Mouse (Mus musculus) B cell, adult 62 days (primary cell): ENCODE data around the gene Hsd17b11. TPM values are rescaled to one million over a fixed set of nuclear protein-coding genes. Genes with fewer than 3 reads are reported as not detected.

Source experiments
- total RNA-seq: library from RNA; stranded (reverse); gene quantifications from 4 replicates; pipeline ENCODE4 v1.2.4, GENCODE M21; 2023

Hsd17b11 gene
- total RNA-seq = 38.5 to 43.3 TPM (median 40.7 TPM) in 4 replicates

GRCm38 (mm10) chr5:104021597-104022378 lies at the start of gene Hsd17b11:
Gene Hsd17b11, minus strand, starts transcription at chr5:104021919.

GRCm38 (mm10) chr5:104046256-104047199 lies 24.8 kb upstream of the Hsd17b11 start, which contains the start of gene Nudt9:
Gene Nudt9, plus strand, starts transcription at chr5:104046306.

DNA sequence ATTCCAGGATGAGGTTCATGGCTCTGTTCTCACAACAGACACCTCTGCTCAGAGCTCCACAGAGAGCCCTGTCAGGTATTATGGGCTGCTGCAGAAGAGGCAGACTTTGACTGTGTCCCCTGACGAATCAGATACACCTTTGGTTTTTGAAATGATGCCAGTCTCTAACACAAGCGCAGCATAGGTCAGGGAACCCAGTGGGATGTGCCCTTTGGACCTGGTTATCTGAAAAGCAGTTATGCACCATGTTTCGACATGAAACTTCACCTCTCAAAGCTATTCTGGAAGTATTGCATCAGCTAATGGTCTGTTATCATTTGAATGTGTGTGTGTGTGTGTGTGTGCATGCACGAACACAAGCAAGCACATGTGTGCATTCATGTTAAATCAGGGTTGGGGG lies 44.4 kb downstream of the Hsd17b11 start, which contains the start of gene Hsd17b13:
TSS of gene Hsd17b13 (minus strand) at position 114 of the 400 bp plus-strand sequence.

Other genes starting within 250 kb of the Hsd17b11 start
- 1.8 to 3.1 TPM (median 2.0 TPM) in 4 replicates for gene Klhl8, start 110.7 kb downstream of the Hsd17b11 start, total RNA-seq
- gene Hsd17b13, start 44.5 kb downstream of the Hsd17b11 start, total RNA-seq = 0.72 TPM in 1 of 4 replicates, not detected in the others
- gene Nudt9, start 24.4 kb upstream of the Hsd17b11 start, total RNA-seq = 43.0 to 55.5 TPM (median 47.8 TPM) in 4 replicates
- gene Gm17660, start 55.7 kb upstream of the Hsd17b11 start, total RNA-seq = not detected in 4 replicates
- gene Sparcl1, start 91.8 kb upstream of the Hsd17b11 start, total RNA-seq = not detected in 4 replicates
- gene Dspp, start 148.8 kb upstream of the Hsd17b11 start, total RNA-seq = not detected in 4 replicates
- gene Dmp1, start 180.7 kb upstream of the Hsd17b11 start, total RNA-seq = not detected in 4 replicates